Mouse (Mus musculus) embryonic facial prominence, embryonic 14.5 days (tissue): ENCODE results near the gene Fezf1. TPM values are rescaled to one million over a fixed set of nuclear protein-coding genes. Genes with fewer than 3 reads are reported as not detected.

Experiments used
- ATAC-seq: fragments of 200-750 bp; cut with Nextera tagmentation; 2 replicates; pipeline ENCODE4 v1.8.0; 2017; ENCODE audit warnings: low read depth, moderate number of reproducible peaks, moderate TSS enrichment
- DNase-seq: peaks from one replicate; pipeline ENCODE4 v3.0.0-alpha.2; 2015; ENCODE audit warnings: low spot score
- H3K27ac ChIP-seq: fragments of 300-500 bp; sonication (generic); replicated peaks from 2 replicates; pipeline ENCODE4 v1.5.1; 2014; ENCODE audit warnings: low read depth, mild to moderate bottlenecking, low read length, moderate library complexity
- H3K27me3 ChIP-seq: fragments of 300-500 bp; sonication (generic); replicated peaks from 2 replicates; pipeline ENCODE4 v1.6.1; 2014; ENCODE audit warnings: low read length; ENCODE audit not compliant: control insufficient read depth, insufficient read depth
- H3K36me3 ChIP-seq: fragments of 300-500 bp; sonication (generic); 2 replicates; pipeline ENCODE4 v1.6.1; 2014; ENCODE audit warnings: low read length, mixed read lengths; ENCODE audit not compliant: control insufficient read depth, insufficient read depth
- H3K4me1 ChIP-seq: fragments of 300-500 bp; sonication (generic); 2 replicates; pipeline ENCODE4 v1.6.1; 2014; ENCODE audit warnings: antibody characterized with exemption, low read length; ENCODE audit not compliant: control insufficient read depth, insufficient read depth
- H3K4me2 ChIP-seq: fragments of 300-500 bp; sonication (generic); 2 replicates; pipeline ENCODE4 v1.6.1; 2014; ENCODE audit warnings: low read depth, mild to moderate bottlenecking, low read length, moderate library complexity, mixed read lengths
- H3K4me3 ChIP-seq: fragments of 300-500 bp; sonication (generic); 2 replicates; pipeline ENCODE4 v1.5.1; 2014; ENCODE audit warnings: low read depth, mild to moderate bottlenecking, low read length
- H3K9ac ChIP-seq: fragments of 300-500 bp; sonication (generic); 2 replicates; pipeline ENCODE4 v1.6.1; 2014; ENCODE audit warnings: low read depth, mild to moderate bottlenecking, low read length, moderate library complexity, mixed read lengths
- H3K9me3 ChIP-seq: fragments of 300-500 bp; sonication (generic); 2 replicates; pipeline ENCODE4 v1.6.1; 2016; ENCODE audit warnings: low read length; ENCODE audit not compliant: control insufficient read depth
- WGBS: fragments of 180-500 bp; shearing (Covaris S2); extraction: QIAGEN DNeasy Blood & Tissue Kit; methylation state at CpG from one replicate; pipeline ENCODE4 v1.1.7; 2014; 5-methylcytosine and 5-hydroxymethylcytosine counted together
- polyA plus RNA-seq: library from polyadenylated mRNA; unstranded; fragments of >200 nt; fragmentation: Nextera tagmentation; extraction: Ambion mirVana; gene quantifications from 2 replicates; pipeline ENCODE4 v1.2.1, GENCODE M21; 2014

Fezf1 gene
- polyA plus RNA-seq, 1 experiment from 2014 or later: 4.5 TPM

DNA sequence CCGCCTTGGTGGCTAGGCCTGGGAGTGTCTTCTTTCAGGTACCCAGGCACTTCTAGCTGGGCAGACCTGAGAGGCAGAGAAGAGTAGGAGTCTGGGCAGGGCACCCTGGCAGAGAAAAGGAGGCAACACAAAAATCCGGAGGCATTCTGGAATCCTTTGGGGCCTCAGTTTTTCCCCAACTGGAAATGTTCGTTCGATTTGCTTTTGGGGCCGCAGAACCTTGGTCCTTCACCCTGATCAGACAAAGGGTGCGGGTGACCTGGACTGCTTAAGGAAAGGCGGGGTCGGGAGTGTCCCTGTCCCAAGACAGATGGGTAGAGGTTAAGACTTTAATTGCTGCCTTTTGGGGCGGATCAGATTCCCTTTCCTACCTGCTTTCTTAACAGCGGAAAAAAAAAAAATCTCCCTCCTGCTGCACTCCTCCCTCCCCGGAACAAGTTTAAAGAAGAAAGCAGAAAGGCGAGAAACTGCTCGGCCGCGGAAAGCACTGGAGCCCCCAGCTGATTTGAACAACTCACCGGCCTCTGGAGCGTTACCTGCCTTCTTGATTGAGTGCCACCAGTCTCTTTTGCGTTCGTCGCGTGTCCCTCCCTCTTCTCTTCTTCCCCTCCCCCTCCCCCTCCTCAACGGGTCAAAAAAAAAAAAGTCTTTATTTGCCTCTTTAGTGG lies 2.3 kb upstream of the Fezf1 start:
- Histone ChIP-seq H3K4me2 (no peak overlapping the region), H3K4me1 (peaks cover 16% of the 10 kb centered on the region; the same call in 1 of the 2 replicates), H3K27ac (peak overlapping the region; percentile 44; the same call in 1 of the 2 replicates), H3K36me3 (no peaks in the 10 kb centered on the region), H3K4me3 (peak overlapping the region; percentile 45; the same call in 1 of the 2 replicates), H3K27me3 (peaks cover 93% of the 10 kb centered on the region), H3K9ac (peak overlapping the region; percentile 54; the same call in 1 of the 2 replicates), H3K9me3 (no peaks in the 10 kb centered on the region)
- ATAC-seq (no peak), DNase-seq (peak; percentile 21)
- under 1% methylated on average over 22 of the region's 22 CpGs for WGBS

DNA sequence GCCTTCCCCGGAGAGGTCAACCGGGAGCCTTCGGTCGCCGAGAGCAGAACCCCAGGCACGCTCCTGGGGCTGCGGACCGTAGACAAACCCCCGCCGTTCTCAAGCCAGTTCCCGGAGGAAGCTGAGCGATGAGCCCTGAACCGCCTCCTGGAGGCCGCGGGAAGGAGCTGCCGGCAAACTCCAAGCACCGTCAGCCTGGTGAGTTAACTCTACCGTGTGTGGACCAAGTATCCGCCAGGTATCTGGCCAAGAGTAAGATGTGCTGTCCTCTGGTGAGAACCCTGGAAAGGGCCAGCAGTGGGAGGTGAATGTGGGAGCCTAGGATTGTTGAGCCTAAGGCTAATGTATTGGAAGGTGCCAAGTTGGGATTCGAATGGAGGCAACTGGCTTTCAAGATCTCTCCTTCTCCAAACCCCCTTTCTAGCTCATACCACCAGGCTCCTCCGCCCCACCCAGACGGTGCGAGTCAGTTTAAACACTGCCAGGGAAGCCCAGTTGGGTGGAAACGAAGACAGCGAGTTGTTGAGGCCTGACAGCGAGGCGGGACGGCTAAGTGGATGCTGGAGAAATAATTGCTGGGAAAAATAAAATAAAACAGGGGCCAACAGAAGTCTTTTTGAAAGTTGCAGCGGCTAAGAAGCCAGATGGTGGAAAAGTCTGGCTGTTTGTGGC lies 1.6 kb upstream of the Fezf1 start:
- Histone ChIP-seq H3K9ac (peak overlapping the region; percentile 54; the same call in 1 of the 2 replicates), H3K4me2 (peak overlapping the region; percentile 68), H3K9me3 (no peaks in the 10 kb centered on the region), H3K4me1 (peaks cover 16% of the 10 kb centered on the region; the same call in 1 of the 2 replicates), H3K27me3 (peaks cover 92% of the 10 kb centered on the region), H3K27ac (peak overlapping the region; percentile 44; the same call in 1 of the 2 replicates), H3K4me3 (peak overlapping the region; percentile 45), H3K36me3 (no peaks in the 10 kb centered on the region)
- under 1% methylated on average over 29 of the region's 29 CpGs for WGBS
- DNase-seq (no peak), ATAC-seq (peak; percentile 45)

DNA sequence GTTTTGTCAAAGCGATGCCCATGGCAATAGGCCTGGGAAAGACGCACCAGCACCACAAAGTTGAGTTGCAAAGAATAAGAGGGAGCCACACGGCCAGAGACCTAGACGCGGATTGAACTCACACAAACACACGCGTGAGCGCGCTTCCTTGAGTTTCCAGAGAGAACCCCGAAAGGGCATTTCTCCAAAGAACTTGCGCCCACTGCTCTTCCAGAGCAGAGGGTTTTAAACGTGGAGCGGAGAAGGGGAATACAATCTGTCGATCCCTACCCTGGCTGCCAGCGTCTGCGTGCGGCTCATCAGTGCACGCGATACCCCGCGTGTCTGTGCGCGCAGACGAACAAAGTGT lies 865 bp upstream of the Fezf1 start:
- no peaks in the 10 kb centered on the region for H3K36me3 ChIP-seq
- ATAC-seq (no peak), DNase-seq (no peak)
- no peak overlapping the region for H3K27ac ChIP-seq
- peaks cover 92% of the 10 kb centered on the region for H3K27me3 ChIP-seq
- H3K4me2 ChIP-seq: peak overlapping the region; percentile 68
- peak overlapping the region; percentile 54; the same call in 1 of the 2 replicates for H3K9ac ChIP-seq
- peaks cover 16% of the 10 kb centered on the region; the same call in 1 of the 2 replicates for H3K4me1 ChIP-seq
- WGBS: 0% methylated on average over 16 of the region's 24 CpGs
- H3K4me3 ChIP-seq: peak overlapping the region; percentile 45
- H3K9me3 ChIP-seq: no peaks in the 10 kb centered on the region

GRCm38 (mm10) chr6:23247512-23248312 lies 450 bp downstream of the Fezf1 start:
- no peaks in the 10 kb centered on the region for H3K9me3 ChIP-seq
- peaks cover 92% of the 10 kb centered on the region for H3K27me3 ChIP-seq
- H3K4me3 ChIP-seq: peak overlapping the region; percentile 45
- H3K4me2 ChIP-seq: peak overlapping the region; percentile 68
- peak overlapping the region; percentile 28; the same call in 1 of the 2 replicates for H3K27ac ChIP-seq
- no peak overlapping the region; the same call in 1 of the 2 replicates for H3K9ac ChIP-seq
- ATAC-seq (no peak), DNase-seq (no peak)
- no peaks in the 10 kb centered on the region for H3K36me3 ChIP-seq
- peaks cover 13% of the 10 kb centered on the region; the same call in 1 of the 2 replicates for H3K4me1 ChIP-seq
- under 1% methylated on average over 48 of the region's 61 CpGs for WGBS

DNA sequence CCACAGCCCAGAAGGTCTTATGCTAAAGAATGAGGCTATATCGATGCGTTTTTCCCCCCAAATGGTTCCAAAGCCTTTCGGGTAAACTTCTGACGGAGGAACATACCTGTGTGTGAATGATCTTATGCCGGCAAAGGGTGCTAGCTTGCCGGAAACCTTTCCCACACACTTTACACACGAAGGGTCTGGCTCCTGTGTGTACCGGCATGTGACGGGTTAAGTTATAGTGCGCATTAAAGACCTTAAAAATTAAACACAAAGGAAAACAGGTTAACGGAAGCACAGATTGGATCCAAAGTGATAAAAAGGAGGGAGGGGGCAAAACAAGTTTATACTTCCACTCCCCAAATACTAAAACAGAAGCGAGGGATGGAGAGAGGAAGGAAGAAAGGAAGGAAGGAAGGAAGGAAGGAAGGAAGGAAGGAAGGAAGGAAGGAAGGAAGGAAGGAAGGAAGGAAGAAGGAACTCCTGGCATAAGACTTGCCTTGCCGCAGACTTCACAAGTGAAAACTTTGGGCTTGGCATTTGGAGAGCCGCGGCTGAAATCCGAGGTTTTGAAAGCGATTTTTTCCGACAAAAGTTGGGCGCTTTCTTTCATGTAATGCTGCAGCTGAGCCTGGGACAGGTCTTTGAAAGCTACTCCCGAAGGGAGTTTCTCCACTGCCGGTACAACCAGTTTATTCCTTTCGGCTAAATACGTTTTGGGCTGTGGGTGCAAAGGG lies 1.2 kb downstream of the Fezf1 start:
- Histone ChIP-seq H3K36me3 (no peaks in the 10 kb centered on the region), H3K9ac (no peak overlapping the region), H3K27me3 (peaks cover 92% of the 10 kb centered on the region), H3K27ac (peak overlapping the region; percentile 28; the same call in 1 of the 2 replicates), H3K9me3 (no peaks in the 10 kb centered on the region), H3K4me1 (peaks cover 13% of the 10 kb centered on the region; the same call in 1 of the 2 replicates), H3K4me2 (peak overlapping the region; percentile 68; the same call in 1 of the 2 replicates), H3K4me3 (peak overlapping the region; percentile 45)
- no peak for ATAC-seq
- WGBS: 2% methylated on average over 23 of the region's 23 CpGs
- no peak for DNase-seq

- Histone ChIP-seq H3K9me3 (no peaks in the 10 kb centered on the region), H3K4me2 (no peak overlapping the region), H3K4me3 (peak overlapping the region; percentile 19; the same call in 1 of the 2 replicates), H3K9ac (no peak overlapping the region), H3K4me1 (peaks cover 13% of the 10 kb centered on the region; the same call in 1 of the 2 replicates), H3K27me3 (peaks cover 93% of the 10 kb centered on the region), H3K27ac (no peak overlapping the region), H3K36me3 (no peaks in the 10 kb centered on the region)
- ATAC-seq (no peak), DNase-seq (no peak)
- 3% methylated on average over 17 of the region's 17 CpGs for WGBS
Measured at GRCm38 (mm10) chr6:23246061-23246789, 1.9 kb downstream of the Fezf1 start.

GRCm38 (mm10) chr6:23245545-23246011 lies 2.6 kb downstream of the Fezf1 start:
- no peak for DNase-seq
- Histone ChIP-seq H3K4me2 (no peak overlapping the region), H3K9ac (no peak overlapping the region), H3K4me1 (peaks cover 13% of the 10 kb centered on the region; the same call in 1 of the 2 replicates), H3K27me3 (peaks cover 95% of the 10 kb centered on the region), H3K9me3 (no peaks in the 10 kb centered on the region), H3K4me3 (peak overlapping the region; percentile 19; the same call in 1 of the 2 replicates), H3K36me3 (no peaks in the 10 kb centered on the region), H3K27ac (no peak overlapping the region)
- ATAC-seq: no peak
- WGBS: 2% methylated on average over 23 of the region's 23 CpGs
